Mouse (Mus musculus) heart, embryonic 15.5 days (tissue): ENCODE measurements around the gene Myo1f. TPM values are rescaled to one million over a fixed set of nuclear protein-coding genes. Genes with fewer than 3 reads are reported as not detected.
"Not testable (repeated sequence)": the region's sequence is repeated elsewhere in the genome, so short reads cannot be mapped to it uniquely, and the experiment has no call there.

Source experiments
- ATAC-seq: fragments of 200-750 bp; cut with Nextera tagmentation; replicated peaks from 2 replicates; pipeline ENCODE4 v1.8.0; 2017; ENCODE audit warnings: low read depth, moderate TSS enrichment; ENCODE audit not compliant: insufficient number of reproducible peaks, insufficient read depth, low FRiP score
- H3K27ac ChIP-seq: fragments of 300-500 bp; sonication (generic); 2 replicates; pipeline ENCODE4 v1.5.1; 2015; ENCODE audit warnings: mild to moderate bottlenecking, inconsistent platforms
- H3K27me3 ChIP-seq: fragments of 300-500 bp; sonication (generic); 2 replicates; pipeline ENCODE4 v1.6.1; 2015; ENCODE audit warnings: inconsistent platforms
- H3K36me3 ChIP-seq: fragments of 300-500 bp; sonication (generic); 2 replicates; pipeline ENCODE4 v1.6.1; 2015; ENCODE audit warnings: mild to moderate bottlenecking, inconsistent platforms
- H3K4me1 ChIP-seq: fragments of 300-500 bp; sonication (generic); replicated peaks from 2 replicates; pipeline ENCODE4 v1.6.1; 2015; ENCODE audit warnings: inconsistent platforms
- H3K4me2 ChIP-seq: fragments of 300-500 bp; sonication (generic); 2 replicates; pipeline ENCODE4 v1.6.1; 2015; ENCODE audit warnings: inconsistent platforms, mild to moderate bottlenecking, moderate library complexity
- H3K4me3 ChIP-seq: fragments of 300-500 bp; sonication (generic); 2 replicates; pipeline ENCODE4 v1.5.1; 2015; ENCODE audit warnings: mild to moderate bottlenecking, inconsistent platforms
- H3K9ac ChIP-seq: fragments of 300-500 bp; sonication (generic); 2 replicates; pipeline ENCODE4 v1.6.1; 2015; ENCODE audit warnings: mild to moderate bottlenecking, inconsistent platforms
- H3K9me3 ChIP-seq: fragments of 300-500 bp; sonication (generic); replicated peaks from 2 replicates; pipeline ENCODE4 v1.6.1; 2016; ENCODE audit warnings: inconsistent platforms
- WGBS: fragments of 180-500 bp; shearing (Covaris S2); methylation state at CpG from one replicate; pipeline ENCODE4 v1.1.7; 2015; ENCODE audit warnings: mixed read lengths; 5-methylcytosine and 5-hydroxymethylcytosine counted together
- polyA plus RNA-seq: library from polyadenylated mRNA; unstranded; fragments of >200 nt; fragmentation: Nextera tagmentation; extraction: Ambion mirVana; gene quantifications from 2 replicates; pipeline ENCODE4 v1.2.1, GENCODE M21; 2015

Myo1f gene
- polyA plus RNA-seq, 1 experiment from 2014 or later, result 2.0 TPM

GRCm38 (mm10) chr17:33586011-33586410 lies 30.5 kb downstream of the Myo1f start:
- Histone ChIP-seq H3K27me3 (no peaks in the 10 kb centered on the region), H3K4me2 (no peak overlapping the region), H3K4me3 (no peak overlapping the region), H3K9ac (no peak overlapping the region), H3K4me1 (no peaks in the 10 kb centered on the region), H3K27ac (no peak overlapping the region), H3K36me3 (no peaks in the 10 kb centered on the region), H3K9me3 (no peaks in the 10 kb centered on the region)
- ATAC-seq, result no peak
- WGBS, result 63% methylated on average over 17 of the region's 17 CpGs

- no peak overlapping the region for H3K9ac ChIP-seq
- no peaks in the 10 kb centered on the region for H3K27me3 ChIP-seq
- H3K27ac ChIP-seq, result no peak overlapping the region
- H3K4me1 ChIP-seq, result no peaks in the 10 kb centered on the region
- H3K36me3 ChIP-seq, result no peaks in the 10 kb centered on the region
- no peaks in the 10 kb centered on the region; the same call in 1 of the 2 replicates for H3K9me3 ChIP-seq
- H3K4me3 ChIP-seq, result no peak overlapping the region
- ATAC-seq, result no peak
- no peak overlapping the region for H3K4me2 ChIP-seq
These were observed 41.8 kb downstream of the Myo1f start for GRCm38 (mm10) chr17:33597271-33597670.

GRCm38 (mm10) chr17:33598506-33598905 lies 43.0 kb downstream of the Myo1f start:
- H3K4me3 ChIP-seq, result no peak overlapping the region

GRCm38 (mm10) chr17:33599836-33600475 lies 44.4 kb downstream of the Myo1f start:
- Histone ChIP-seq H3K4me3 (no peak overlapping the region), H3K27ac (no peak overlapping the region), H3K4me1 (no peaks in the 10 kb centered on the region), H3K27me3 (no peaks in the 10 kb centered on the region), H3K9me3 (no peaks in the 10 kb centered on the region; the same call in 1 of the 2 replicates), H3K9ac (no peak overlapping the region), H3K36me3 (no peaks in the 10 kb centered on the region), H3K4me2 (no peak overlapping the region)
- 77% methylated on average over 8 of the region's 8 CpGs for WGBS
- no peak for ATAC-seq

More at GRCm38 (mm10) chr17:33598506-33598905, 43.0 kb downstream of the Myo1f start:
- ATAC-seq, result no peak
- Histone ChIP-seq H3K36me3 (no peaks in the 10 kb centered on the region), H3K27ac (no peak overlapping the region), H3K27me3 (no peaks in the 10 kb centered on the region), H3K4me1 (no peaks in the 10 kb centered on the region), H3K9me3 (no peaks in the 10 kb centered on the region; the same call in 1 of the 2 replicates), H3K9ac (no peak overlapping the region), H3K4me2 (no peak overlapping the region)
- WGBS, result 83% methylated on average over 5 of the region's 5 CpGs

- H3K27me3 ChIP-seq, result no peaks in the 10 kb centered on the region
- WGBS, result 78% methylated on average over 3 of the region's 3 CpGs
- H3K4me3 ChIP-seq, result no peak overlapping the region
- ATAC-seq, result no peak
- no peaks in the 10 kb centered on the region; the same call in 1 of the 2 replicates for H3K9me3 ChIP-seq
- H3K36me3 ChIP-seq, result no peaks in the 10 kb centered on the region
- no peaks in the 10 kb centered on the region for H3K4me1 ChIP-seq
- H3K4me2 ChIP-seq, result no peak overlapping the region
- H3K27ac ChIP-seq, result no peak overlapping the region
- H3K9ac ChIP-seq, result no peak overlapping the region
These were observed 45.3 kb downstream of the Myo1f start for GRCm38 (mm10) chr17:33600831-33601230.

GRCm38 (mm10) chr17:33601947-33602346 lies 46.4 kb downstream of the Myo1f start:
- Histone ChIP-seq H3K4me1 (no peaks in the 10 kb centered on the region), H3K9me3 (no peaks in the 10 kb centered on the region; the same call in 1 of the 2 replicates), H3K4me2 (no peak overlapping the region), H3K4me3 (no peak overlapping the region), H3K36me3 (no peaks in the 10 kb centered on the region), H3K9ac (no peak overlapping the region), H3K27me3 (no peaks in the 10 kb centered on the region), H3K27ac (no peak overlapping the region)
- no peak for ATAC-seq
- 71% methylated on average over 12 of the region's 12 CpGs for WGBS

- Histone ChIP-seq H3K9ac (no peak overlapping the region), H3K9me3 (no peaks in the 10 kb centered on the region), H3K4me2 (no peak overlapping the region), H3K27ac (no peak overlapping the region), H3K27me3 (no peaks in the 10 kb centered on the region), H3K4me1 (no peaks in the 10 kb centered on the region), H3K4me3 (no peak overlapping the region), H3K36me3 (no peaks in the 10 kb centered on the region)
- no peak for ATAC-seq
- 50% methylated on average over 2 of the region's 2 CpGs for WGBS
These were observed 51.8 kb downstream of the Myo1f start for GRCm38 (mm10) chr17:33607273-33607672.

GRCm38 (mm10) chr17:33610548-33610947 lies 55.0 kb downstream of the Myo1f start:
- H3K27me3 ChIP-seq, result no peaks in the 10 kb centered on the region
- H3K4me3 ChIP-seq, result no peak overlapping the region
- no peak overlapping the region for H3K9ac ChIP-seq
- H3K9me3 ChIP-seq, result no peaks in the 10 kb centered on the region
- WGBS, result 83% methylated on average over 7 of the region's 7 CpGs
- no peaks in the 10 kb centered on the region for H3K4me1 ChIP-seq
- no peak for ATAC-seq
- no peak overlapping the region for H3K4me2 ChIP-seq
- H3K36me3 ChIP-seq, result no peaks in the 10 kb centered on the region
- H3K27ac ChIP-seq, result no peak overlapping the region

- H3K9ac ChIP-seq, H3K4me1 ChIP-seq, ATAC-seq, H3K36me3 ChIP-seq, H3K27ac ChIP-seq, H3K9me3 ChIP-seq, H3K4me3 ChIP-seq, H3K4me2 ChIP-seq, H3K27me3 ChIP-seq: not testable (repeated sequence)
- WGBS, result 74% methylated on average over 5 of the region's 5 CpGs
These were observed 58.2 kb downstream of the Myo1f start for GRCm38 (mm10) chr17:33613726-33614125.

- H3K36me3 ChIP-seq, result peaks cover 12% of the 10 kb centered on the region; the same call in 1 of the 2 replicates
- no peak overlapping the region for H3K27ac ChIP-seq
- peaks cover 25% of the 10 kb centered on the region for H3K4me1 ChIP-seq
- no peak overlapping the region for H3K9ac ChIP-seq
- no peak for ATAC-seq
- H3K9me3 ChIP-seq, result no peaks in the 10 kb centered on the region
- H3K27me3 ChIP-seq, result no peaks in the 10 kb centered on the region
- 86% methylated on average over 3 of the region's 3 CpGs for WGBS
- H3K4me3 ChIP-seq, result no peak overlapping the region
- no peak overlapping the region for H3K4me2 ChIP-seq
These were observed 71.8 kb downstream of the Myo1f start for GRCm38 (mm10) chr17:33627281-33627680.

- Histone ChIP-seq H3K4me2 (peak within 1 kb of the TSS; percentile 69), H3K27ac (peak within 1 kb of the TSS; percentile 99), H3K4me1 (peaks cover 25% of the 10 kb centered on the region), H3K27me3 (no peaks in the 10 kb centered on the region), H3K36me3 (peaks cover 12% of the 10 kb centered on the region; the same call in 1 of the 2 replicates), H3K9ac (peak within 1 kb of the TSS; percentile 81), H3K9me3 (no peaks in the 10 kb centered on the region), H3K4me3 (peak within 1 kb of the TSS; percentile 81)
- peak; percentile 94 for ATAC-seq
- WGBS, result 4% methylated on average over 35 of the region's 35 CpGs
These were observed 73.3 kb downstream of the Myo1f start, which contains the start of gene Zfp414 for GRCm38 (mm10) chr17:33628621-33629486. Zfp414 (plus strand) TSS chr17:33629090.
